Mouse (Mus musculus) liver, adult 2 months (tissue): ENCODE results near the gene Gm21970.

ENCODE experiments used
- CTCF ChIP-seq: fragments of 200-500 bp; IDR thresholded peaks from 2 replicates; pipeline ENCODE4 v1.5.1; 2011; ENCODE audit warnings: low read depth, low read length, control low read depth
- POLR2A ChIP-seq: fragments of 200-500 bp; IDR thresholded peaks from 2 replicates; pipeline ENCODE4 v1.6.1; 2011; ENCODE audit warnings: low read length, control low read depth; ENCODE audit not compliant: insufficient read depth; ENCODE audit errors: extremely low read depth

GRCm38 (mm10) chr16:91385621-91386020 lies 5.9 kb upstream of the Gm21970 start:
- TF ChIP-seq CTCF (peak; percentile 26), POLR2A (0 out of 2 replicates have a peak, but pooled peaks have one; percentile 21)
